Mouse (Mus musculus) liver, embryonic 16.5 days (tissue): Measurements from ENCODE around the gene Bfar. TPM values are rescaled to one million over a fixed set of nuclear protein-coding genes. Genes with fewer than 3 reads are reported as not detected.
"Not testable (repeated sequence)": the region's sequence is repeated elsewhere in the genome, so short reads cannot be mapped to it uniquely, and the experiment has no call there.

Experiments
- ATAC-seq: fragments of 200-750 bp; cut with Nextera tagmentation; 2 replicates; pipeline ENCODE4 v1.8.0; 2017; ENCODE audit warnings: low read depth, mild to moderate bottlenecking, moderate number of reproducible peaks, moderate library complexity
- H3K27ac ChIP-seq: fragments of 300-500 bp; sonication (generic); 2 replicates; pipeline ENCODE4 v1.5.1; 2014; ENCODE audit warnings: mild to moderate bottlenecking, low read length
- H3K27me3 ChIP-seq: fragments of 300-500 bp; sonication (generic); 2 replicates; pipeline ENCODE4 v1.6.1; 2014; ENCODE audit warnings: low read depth, low read length, mixed read lengths; ENCODE audit not compliant: control insufficient read depth, insufficient read depth
- H3K36me3 ChIP-seq: fragments of 300-500 bp; sonication (generic); 2 replicates; pipeline ENCODE4 v1.6.1; 2014; ENCODE audit warnings: mild to moderate bottlenecking; ENCODE audit not compliant: control insufficient read depth, insufficient read depth
- H3K4me1 ChIP-seq: fragments of 300-500 bp; sonication (generic); 2 replicates; pipeline ENCODE4 v1.6.1; 2014; ENCODE audit warnings: low read depth, low read length, mixed read lengths; ENCODE audit not compliant: control insufficient read depth
- H3K4me2 ChIP-seq: fragments of 300-500 bp; sonication (generic); 2 replicates; pipeline ENCODE4 v1.6.1; 2014; ENCODE audit warnings: low read depth, low read length, mixed read lengths
- H3K4me3 ChIP-seq: fragments of 300-500 bp; sonication (generic); 2 replicates; pipeline ENCODE4 v1.5.1; 2014; ENCODE audit warnings: low read depth, mild to moderate bottlenecking, low read length
- H3K9ac ChIP-seq: fragments of 300-500 bp; sonication (generic); 2 replicates; pipeline ENCODE4 v1.6.1; 2014; ENCODE audit warnings: low read depth, low read length
- H3K9me3 ChIP-seq: fragments of 300-500 bp; sonication (generic); replicated peaks from 2 replicates; pipeline ENCODE4 v1.6.1; 2016; ENCODE audit warnings: low read length; ENCODE audit not compliant: control insufficient read depth
- WGBS: fragments of 180-500 bp; shearing (Covaris S2); extraction: QIAGEN DNeasy Blood & Tissue Kit; methylation state at CpG from one replicate; pipeline ENCODE4 v1.1.7; 2014; ENCODE audit not compliant: insufficient replicate concordance; 5-methylcytosine and 5-hydroxymethylcytosine counted together
- polyA plus RNA-seq: library from polyadenylated mRNA; unstranded; fragments of >200 nt; fragmentation: Nextera tagmentation; extraction: Ambion mirVana; gene quantifications from 2 replicates; pipeline ENCODE4 v1.2.1, GENCODE M21; 2015

The Bfar gene
- polyA plus RNA-seq, 1 experiment from 2014 or later: 16.5 TPM

DNA sequence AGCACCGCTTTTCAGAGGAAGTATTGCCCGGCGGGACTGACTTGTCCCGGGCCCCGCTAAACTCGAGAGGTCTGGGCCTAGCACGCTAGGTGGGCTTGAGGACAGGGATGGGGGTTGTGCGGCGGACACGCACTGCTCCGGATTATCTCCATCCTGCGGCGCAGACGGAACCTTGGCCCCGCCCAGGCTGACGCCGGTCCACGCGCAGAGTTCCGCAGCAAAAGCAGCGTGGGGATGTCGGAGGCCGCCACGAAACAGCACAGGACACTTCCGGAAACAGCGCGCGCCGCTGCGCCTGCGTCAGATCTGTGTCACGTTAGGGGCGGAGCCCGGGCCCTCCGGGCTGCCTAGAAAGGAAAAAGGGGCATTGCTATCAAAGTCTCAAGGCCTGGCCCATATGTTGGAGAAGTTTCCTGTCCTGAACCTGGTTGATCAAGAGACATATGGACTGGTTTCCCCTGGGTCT, 3.7 kb upstream of the Bfar start, which contains the start of gene Parn:
Gene Parn, minus strand, starts transcription at position 293 of the 466 bp plus-strand sequence.
- Histone ChIP-seq H3K27ac (peak within 1 kb of the TSS; percentile 74), H3K9ac (peak within 1 kb of the TSS; percentile 83), H3K4me1 (peaks cover 22% of the 10 kb centered on the region), H3K4me2 (peak within 1 kb of the TSS; percentile 82), H3K9me3 (no peaks in the 10 kb centered on the region), H3K27me3 (no peaks in the 10 kb centered on the region), H3K4me3 (peak within 1 kb of the TSS; percentile 87), H3K36me3 (no peaks in the 10 kb centered on the region)
- under 1% methylated on average over 35 of the region's 35 CpGs for WGBS
- ATAC-seq: peak; percentile 78

DNA sequence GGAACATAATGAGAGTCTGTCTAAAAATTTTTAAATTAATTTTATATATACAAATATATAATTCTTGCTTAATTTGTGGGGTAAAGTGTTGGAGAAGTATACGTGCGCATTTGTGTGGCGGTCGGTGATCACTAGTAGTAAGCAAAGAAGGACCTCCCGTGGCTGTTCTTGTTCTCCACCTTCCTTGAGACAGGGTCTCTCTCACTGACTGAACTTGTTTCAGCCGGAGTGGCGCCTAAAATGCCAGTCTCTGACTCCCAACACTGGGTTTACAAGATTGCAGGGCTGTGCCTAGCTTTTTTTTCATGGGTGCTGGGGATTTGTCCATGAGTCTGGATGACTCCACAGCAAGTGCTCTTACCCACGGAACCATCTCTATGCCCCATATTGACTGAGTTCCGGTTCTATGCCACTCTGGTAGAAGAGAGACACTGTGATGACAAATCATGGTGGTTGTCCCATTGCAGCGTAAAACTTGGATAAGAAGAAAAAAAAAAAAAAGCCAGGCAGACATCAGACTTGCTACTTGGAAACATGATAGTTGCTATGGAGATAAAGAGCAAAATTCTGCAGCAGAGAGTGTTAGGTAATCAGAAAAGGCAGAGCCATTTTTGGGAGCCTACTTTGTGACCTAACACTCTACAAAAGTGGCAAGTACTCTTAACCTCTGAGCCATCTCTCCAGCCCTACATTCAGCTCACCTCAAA, 3.1 kb upstream of the Bfar start:
- Histone ChIP-seq H3K36me3 (no peaks in the 10 kb centered on the region), H3K4me3 (peak overlapping the region; percentile 87), H3K9ac (peak overlapping the region; percentile 83), H3K9me3 (no peaks in the 10 kb centered on the region), H3K4me1 (peaks cover 26% of the 10 kb centered on the region), H3K27me3 (no peaks in the 10 kb centered on the region), H3K27ac (peak overlapping the region; percentile 74), H3K4me2 (peak overlapping the region; percentile 82)
- ATAC-seq: no peak
- WGBS: 60% methylated on average over 10 of the region's 10 CpGs

DNA sequence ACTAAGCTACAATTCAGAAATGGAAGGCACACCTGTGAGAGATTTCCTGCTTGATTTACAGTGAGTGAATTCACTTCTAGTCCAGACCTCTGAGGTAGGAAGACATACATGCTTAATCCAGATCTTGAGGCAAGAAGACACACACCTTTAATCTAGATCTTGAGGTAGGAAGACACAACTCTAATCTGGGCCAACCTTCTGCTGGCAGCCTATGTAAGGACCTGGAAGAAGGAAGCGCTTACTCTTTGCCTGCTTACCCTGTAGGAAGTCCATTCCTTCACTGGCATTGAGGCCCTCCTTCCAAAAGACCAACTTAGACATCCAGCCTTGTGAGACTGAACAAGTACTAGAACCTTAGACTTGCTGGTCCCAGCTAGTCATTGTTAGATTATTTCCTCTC, 2.4 kb upstream of the Bfar start:
- Histone ChIP-seq H3K36me3 (no peaks in the 10 kb centered on the region), H3K27ac (no peak overlapping the region), H3K9me3 (no peaks in the 10 kb centered on the region), H3K9ac (no peak overlapping the region), H3K27me3 (no peaks in the 10 kb centered on the region), H3K4me2 (no peak overlapping the region), H3K4me3 (no peak overlapping the region), H3K4me1 (peaks cover 26% of the 10 kb centered on the region)
- ATAC-seq: no peak
- 83% methylated on average over 1 of the region's 1 CpGs for WGBS

DNA sequence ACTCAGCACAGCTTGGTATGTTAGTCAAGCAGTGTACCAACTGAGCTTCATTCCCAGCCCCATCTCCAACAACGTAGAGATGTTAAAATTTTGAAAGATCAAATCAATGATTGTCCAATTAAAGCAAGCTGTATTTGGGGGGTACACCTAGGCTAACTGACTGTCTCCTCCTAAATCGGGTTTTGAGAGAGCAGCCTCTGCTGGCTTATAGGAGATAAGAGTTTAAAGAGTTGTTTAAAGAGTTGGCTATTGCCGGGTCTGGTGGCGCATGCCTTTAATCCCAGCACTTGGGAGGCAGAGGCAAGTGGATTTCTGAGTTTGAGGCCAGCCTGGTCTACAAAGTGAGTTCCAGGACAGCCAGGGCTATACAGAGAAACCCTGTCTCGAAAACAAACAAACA, 762 bp upstream of the Bfar start:
- not testable (repeated sequence) for H3K27ac ChIP-seq, H3K36me3 ChIP-seq, ATAC-seq, H3K9ac ChIP-seq, H3K9me3 ChIP-seq, H3K27me3 ChIP-seq
- 37% methylated on average over 5 of the region's 5 CpGs for WGBS
- Histone ChIP-seq H3K4me1 (peaks cover 26% of the 10 kb centered on the region), H3K4me2 (peak overlapping the region; percentile 90), H3K4me3 (peak overlapping the region; percentile 91)

DNA sequence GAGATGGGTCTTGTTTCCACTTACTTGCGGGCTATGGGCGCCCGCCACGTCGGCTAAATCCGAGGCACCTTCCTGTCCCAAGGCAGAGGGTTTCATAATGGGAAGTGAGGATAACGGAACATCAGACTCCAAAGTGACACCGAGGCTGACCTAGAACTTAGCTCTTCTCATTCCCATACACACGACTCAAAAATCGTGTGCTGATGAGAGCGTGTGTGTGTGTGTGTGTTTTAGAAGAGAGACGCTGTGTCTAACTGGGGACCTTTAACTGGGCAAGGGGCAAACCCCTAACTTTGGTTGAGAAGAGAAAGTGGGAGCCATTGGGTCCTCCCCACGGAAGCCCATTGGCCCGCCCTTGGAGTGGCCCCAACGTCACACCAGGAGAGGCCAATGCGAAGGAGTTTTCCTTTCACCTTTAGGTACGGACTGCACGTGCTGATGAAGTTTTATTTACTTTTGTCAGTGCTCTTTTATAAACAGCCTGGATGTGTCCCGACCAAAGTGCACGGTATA, 784 bp downstream of the Bfar start:
- H3K36me3 ChIP-seq: peaks cover 6% of the 10 kb centered on the region; the same call in 1 of the 2 replicates
- H3K27ac ChIP-seq: peak overlapping the region; percentile 91
- H3K9ac ChIP-seq: peak overlapping the region; percentile 91
- WGBS: under 1% methylated on average over 20 of the region's 20 CpGs
- peak overlapping the region; percentile 90 for H3K4me2 ChIP-seq
- peak overlapping the region; percentile 91 for H3K4me3 ChIP-seq
- H3K9me3 ChIP-seq: no peaks in the 10 kb centered on the region
- peak; percentile 76 for ATAC-seq
- H3K4me1 ChIP-seq: peaks cover 24% of the 10 kb centered on the region
- H3K27me3 ChIP-seq: no peaks in the 10 kb centered on the region

DNA sequence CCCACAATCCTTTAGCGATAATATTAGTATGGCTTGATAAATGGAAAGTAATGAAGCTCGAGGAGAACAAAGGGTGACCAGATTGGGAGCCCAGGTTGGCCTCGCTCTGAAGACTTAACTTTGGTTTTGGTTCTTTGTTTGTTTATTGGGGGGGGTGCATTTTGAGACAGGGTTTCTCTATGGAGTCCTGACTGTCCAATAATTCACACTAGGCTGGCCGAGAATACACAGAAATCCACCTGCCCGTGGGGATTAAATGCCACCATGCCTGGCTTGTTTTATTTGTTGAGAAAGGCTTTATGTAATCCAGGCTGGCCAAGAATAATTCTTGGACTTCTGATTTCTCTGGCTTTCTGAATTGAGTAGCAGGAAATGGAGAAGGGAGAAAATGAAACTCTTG, 1.5 kb downstream of the Bfar start:
- no peak for ATAC-seq
- Histone ChIP-seq H3K4me2 (peak overlapping the region; percentile 90), H3K4me1 (peaks cover 21% of the 10 kb centered on the region), H3K9ac (no peak overlapping the region), H3K36me3 (peaks cover 10% of the 10 kb centered on the region; the same call in 1 of the 2 replicates), H3K4me3 (peak overlapping the region; percentile 91), H3K9me3 (no peaks in the 10 kb centered on the region), H3K27ac (0 out of 2 replicates have a peak overlapping the region, but pooled peaks have one; percentile 9), H3K27me3 (no peaks in the 10 kb centered on the region)
- WGBS: 70% methylated on average over 5 of the region's 5 CpGs

DNA sequence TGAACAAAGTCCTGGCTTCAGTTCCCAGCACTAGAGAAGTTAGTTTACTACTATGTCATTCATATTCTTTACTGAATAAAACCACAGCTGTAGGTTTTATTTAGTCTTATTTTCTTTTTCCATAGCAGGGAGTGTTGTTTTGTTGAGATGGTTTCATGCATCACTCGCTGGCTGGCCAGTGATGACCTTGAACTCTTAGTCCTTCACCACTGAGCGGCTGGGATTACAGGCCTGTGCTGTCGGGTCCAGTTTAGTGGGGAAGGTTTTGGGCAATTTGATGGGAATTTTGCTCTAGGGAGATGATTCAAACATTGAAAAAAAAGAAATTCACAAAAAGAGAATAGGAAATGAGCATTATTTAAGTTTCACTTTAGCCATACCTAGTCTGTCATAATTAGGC, 2.9 kb downstream of the Bfar start:
- no peak overlapping the region for H3K27ac ChIP-seq
- no peak overlapping the region for H3K9ac ChIP-seq
- peaks cover 10% of the 10 kb centered on the region; the same call in 1 of the 2 replicates for H3K36me3 ChIP-seq
- no peak for ATAC-seq
- H3K27me3 ChIP-seq: no peaks in the 10 kb centered on the region
- H3K4me2 ChIP-seq: no peak overlapping the region
- H3K4me3 ChIP-seq: no peak overlapping the region
- no peaks in the 10 kb centered on the region for H3K9me3 ChIP-seq
- peaks cover 9% of the 10 kb centered on the region for H3K4me1 ChIP-seq
- 69% methylated on average over 3 of the region's 3 CpGs for WGBS

DNA sequence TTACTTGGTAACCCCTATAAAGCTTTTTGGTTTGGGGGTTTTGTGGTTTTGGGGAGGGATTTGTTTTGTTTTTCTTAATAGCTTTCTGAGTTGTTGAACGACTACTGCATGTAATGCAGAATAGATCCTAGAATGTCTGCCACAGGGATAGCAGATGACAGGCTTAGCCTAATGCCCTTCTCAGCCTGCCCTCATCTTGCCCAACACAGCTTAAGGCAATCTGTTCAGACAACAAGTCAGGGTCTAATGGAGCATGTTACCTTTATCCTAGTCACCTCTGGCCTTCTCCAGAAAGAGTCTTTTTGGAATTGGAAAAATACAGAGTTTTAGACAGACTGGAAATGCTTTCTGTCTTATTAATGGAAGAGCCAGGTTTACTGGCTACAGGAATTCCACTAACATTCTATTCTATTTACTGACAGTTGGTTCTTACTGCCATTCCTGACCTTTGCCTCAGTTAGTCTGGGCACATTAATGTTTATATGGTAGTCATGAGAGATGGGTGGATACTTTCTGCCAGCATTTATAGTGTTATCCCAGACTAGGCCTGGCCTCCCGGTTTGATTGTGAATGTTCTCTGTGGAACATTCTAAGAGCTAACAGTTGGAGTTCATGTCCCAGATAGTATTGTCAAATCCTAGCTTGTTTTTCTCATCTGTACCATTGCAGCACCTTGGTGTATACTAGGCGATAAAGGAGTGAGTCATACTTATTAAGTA, 7.1 kb downstream of the Bfar start:
- Histone ChIP-seq H3K4me2 (no peak overlapping the region), H3K9ac (no peak overlapping the region), H3K4me1 (no peaks in the 10 kb centered on the region), H3K36me3 (peaks cover 10% of the 10 kb centered on the region; the same call in 1 of the 2 replicates), H3K27ac (no peak overlapping the region), H3K9me3 (no peaks in the 10 kb centered on the region), H3K27me3 (no peaks in the 10 kb centered on the region), H3K4me3 (no peak overlapping the region)
- ATAC-seq: no peak
- 77% methylated on average over 3 of the region's 3 CpGs for WGBS

DNA sequence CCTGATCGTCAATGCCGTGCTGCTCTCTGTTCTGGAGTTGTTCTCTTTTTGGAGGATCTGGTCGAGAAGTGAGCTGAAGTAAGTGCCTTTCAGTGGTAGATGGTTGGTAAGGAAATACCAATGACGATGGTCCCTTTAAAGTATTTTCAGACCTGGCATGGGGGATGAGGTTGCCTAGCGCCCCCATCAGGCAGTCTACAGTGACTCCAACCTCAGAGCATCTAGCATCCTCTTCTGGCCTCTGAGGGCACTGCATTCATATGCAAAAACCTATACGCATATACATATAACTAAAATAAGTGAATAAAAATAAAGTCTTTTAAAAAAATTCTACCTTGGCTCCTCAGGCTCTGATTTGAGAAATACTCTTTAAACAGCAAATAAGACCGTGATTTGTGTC, 27.3 kb downstream of the Bfar start:
- Histone ChIP-seq H3K4me3 (no peak overlapping the region), H3K27ac (no peak overlapping the region), H3K36me3 (peaks cover 20% of the 10 kb centered on the region), H3K27me3 (no peaks in the 10 kb centered on the region), H3K4me2 (no peak overlapping the region), H3K9ac (no peak overlapping the region), H3K4me1 (no peaks in the 10 kb centered on the region), H3K9me3 (no peaks in the 10 kb centered on the region)
- WGBS: 80% methylated on average over 7 of the region's 7 CpGs
- ATAC-seq: no peak
